In the genomic region with DNA sequence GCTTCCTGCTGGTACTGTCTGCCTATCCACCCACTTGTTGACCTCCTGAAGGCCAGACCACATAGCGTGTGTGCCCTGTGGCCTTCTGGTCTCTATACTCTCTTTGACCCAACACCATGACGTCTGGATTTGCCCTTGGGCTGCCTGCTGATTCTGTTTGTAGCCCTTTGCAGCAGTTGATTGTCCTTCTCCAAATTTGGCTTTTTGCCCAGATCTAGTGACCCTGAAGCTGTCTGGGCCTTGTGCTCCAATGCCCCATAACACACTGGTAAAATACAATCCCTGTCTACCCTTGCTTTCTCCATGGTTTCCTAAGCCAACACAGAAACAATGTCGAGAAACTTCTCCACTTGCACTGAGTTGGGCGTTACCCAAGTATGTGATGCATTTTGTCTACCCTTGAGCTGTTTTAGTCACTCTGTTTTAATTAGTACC, we compare ENCODE assay signal across 10 mouse cellular contexts.
DNase-seq lines count a peak whose midpoint lies in the region; ATAC-seq lines count a peak whose summit lies in the region.
"Had no signal": no experiment of that assay in that cellular context is flagged by ENCODE, and none has a peak within 500 bp of the region (broad histone marks: within the 10 kb centered on the region; RNA-seq: fewer than 3 reads in every experiment).

No protein-coding gene starts in this region.

- H3K4me1 ChIP-seq in forebrain, embryonic 12.5 days, result no peaks in the 10 kb centered on the region; the same call in 1 of the 2 replicates
- H3K4me1 ChIP-seq in midbrain, embryonic 16.5 days (ENCODE audit: control insufficient read depth, insufficient read depth, low read length), result peaks cover 2% of the 10 kb centered on the region; the same call in 1 of the 2 replicates

- intact Hi-C loops in left cerebral cortex, postnatal 4 days (cut with DNase I), result no loop called here

- no peak for ATAC-seq in forebrain, embryonic 12.5 days (ENCODE audit: low FRiP score)
- ATAC-seq in midbrain, embryonic 16.5 days, result no peak
- ATAC-seq: activated CD4-positive, CD25-positive, alpha-beta regulatory T cell, adult 4 months had no signal

- no peaks in the 10 kb centered on the region for H3K27me3 ChIP-seq in forebrain, embryonic 12.5 days
- no peaks in the 10 kb centered on the region for H3K27me3 ChIP-seq in midbrain, embryonic 16.5 days (ENCODE audit: control insufficient read depth, insufficient read depth, low read depth, low read length)

- no peak overlapping the region for H3K9ac ChIP-seq in forebrain, embryonic 12.5 days
- H3K9ac ChIP-seq in midbrain, embryonic 16.5 days (ENCODE audit: low read depth, low read length), result no peak overlapping the region

- H3K36me3 ChIP-seq in forebrain, embryonic 12.5 days (replicated peaks), result no peaks in the 10 kb centered on the region
- H3K36me3 ChIP-seq in midbrain, embryonic 16.5 days (ENCODE audit: control insufficient read depth, insufficient read depth, low read length), result no peaks in the 10 kb centered on the region

- H3K4me3 ChIP-seq in forebrain, embryonic 12.5 days (replicated peaks), result no peak overlapping the region
- H3K4me3 ChIP-seq in midbrain, embryonic 16.5 days (ENCODE audit: low read depth, low read length), result no peak overlapping the region

- H3K9me3 ChIP-seq in forebrain, embryonic 12.5 days, result no peaks in the 10 kb centered on the region
- H3K9me3 ChIP-seq in midbrain, embryonic 16.5 days (replicated peaks; ENCODE audit: control insufficient read depth, low read length, poor library complexity, severe bottlenecking), result no peaks in the 10 kb centered on the region

- DNase-seq in left cerebral cortex, postnatal 4 days, result peak; percentile 4
- DNase-seq in left cerebral cortex, adult 8-10 months (ENCODE audit: low spot score in 2 of 2), result no peak
- DNase-seq in adrenal gland, adult 8-10 months, result peak; percentile 86
- peak; percentile 5 to 38 for DNase-seq in kidney, postnatal 25 days
- DNase-seq in right cerebral cortex, postnatal 14 days, result no peak
- no peak for DNase-seq in cerebellum, adult 9-11 months
- DNase-seq: cerebellum, adult 18-20 months had no signal

- 43% methylated on average over 4 of the region's 4 CpGs for whole genome bisulfite sequencing in forebrain, embryonic 12.5 days
- 63% methylated on average over 4 of the region's 4 CpGs for WGBS in midbrain, embryonic 16.5 days

- H3K4me2 ChIP-seq in forebrain, embryonic 12.5 days, result no peak overlapping the region
- H3K4me2 ChIP-seq in midbrain, embryonic 16.5 days (ENCODE audit: low read length), result no peak overlapping the region

- 0 out of 2 replicates have a peak overlapping the region, but pooled peaks have one; percentile 8 for H3K27ac ChIP-seq in forebrain, embryonic 12.5 days
- no peak overlapping the region for H3K27ac ChIP-seq in midbrain, embryonic 16.5 days (ENCODE audit: low read length)

Comparison
In these comparisons a context has a peak if more than half of its experiments do, and no peak if none do; other contexts are left out.
1. DNase-seq: peak in left cerebral cortex, postnatal 4 days (single experiment), adrenal gland, adult 8-10 months (single experiment) and kidney, postnatal 25 days (2 of 2); none in left cerebral cortex, adult 8-10 months (0 of 2), right cerebral cortex, postnatal 14 days (single experiment) and cerebellum, adult 9-11 months (single experiment).